Mouse (Mus musculus) embryonic fibroblast, embryonic 13.5 days (primary cell): ENCODE data around the gene B3gnt3.
A peak's percentile ranks its signal among the peaks of the same experiment; 100 is the strongest.

ENCODE experiments used
- CTCF ChIP-seq: IDR thresholded peaks from 2 replicates; pipeline ENCODE4 v1.5.1; 2011; ENCODE audit warnings: mild to moderate bottlenecking, control low read depth, low read length, moderate library complexity, borderline replicate concordance; ENCODE audit not compliant: insufficient read depth
- POLR2A ChIP-seq: IDR thresholded peaks from 2 replicates; pipeline ENCODE4 v1.6.1; 2011; ENCODE audit warnings: low read depth, mild to moderate bottlenecking, control low read depth, low read length, moderate library complexity

DNA sequence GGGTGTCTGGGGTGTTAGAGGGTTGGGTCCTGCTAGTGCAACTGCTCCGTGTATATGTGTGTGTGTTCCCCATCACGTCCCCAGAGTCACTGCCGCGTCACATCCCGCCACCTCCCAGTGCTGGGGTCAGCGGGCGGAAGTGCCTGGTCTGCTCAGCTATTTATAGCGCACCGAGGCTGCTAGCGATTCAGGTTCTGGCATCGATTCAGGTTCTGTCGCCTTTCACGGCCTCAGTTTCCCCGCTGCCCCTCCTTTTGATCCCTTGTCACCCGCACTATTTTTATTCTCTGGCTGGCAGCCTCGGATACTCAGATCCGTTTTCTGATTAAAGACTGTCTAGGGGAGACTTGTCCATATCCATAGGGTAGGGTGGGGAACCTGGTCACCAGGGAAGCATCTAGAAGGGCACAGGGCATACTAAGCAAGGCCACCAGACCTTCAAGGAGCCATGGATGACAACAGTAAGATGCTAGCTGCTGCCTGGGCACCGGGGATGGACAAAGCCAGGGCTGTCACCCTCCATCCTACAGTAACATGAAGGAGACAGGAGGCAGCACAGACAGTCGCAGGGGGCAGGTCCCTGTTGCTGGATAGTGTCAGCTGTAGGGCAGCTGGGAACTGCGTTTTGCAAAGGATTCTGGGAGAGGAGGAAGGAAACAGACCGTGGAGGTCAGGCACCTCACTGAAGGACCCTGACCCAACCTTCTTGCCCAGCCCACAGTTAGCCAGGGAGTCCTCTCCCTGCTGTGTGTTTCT lies 33.2 kb downstream of the B3gnt3 start:
- TF ChIP-seq CTCF (no peak), POLR2A (peak; percentile 36; the same call in 1 of the 2 replicates)
